9 mouse cellular contexts compared by ENCODE assay signal in genomic region chr4:110087570-110088247, GRCm38 (mm10).
DNase-seq lines count a peak whose midpoint lies in the region; ATAC-seq lines count a peak whose summit lies in the region.
"Had no signal": no experiment of that assay in that cellular context is flagged by ENCODE, and none has a peak within 500 bp of the region (broad histone marks: within the 10 kb centered on the region; RNA-seq: fewer than 3 reads in every experiment).

No protein-coding gene starts in this region.

- no peak overlapping the region for H3K4me3 ChIP-seq in midbrain, embryonic 10.5 days
- no peak overlapping the region for H3K4me3 ChIP-seq in midbrain, embryonic 16.5 days (ENCODE audit: low read depth, low read length)
- H3K4me3 ChIP-seq in limb, embryonic 12.5 days (replicated peaks), result no peak overlapping the region
- H3K4me3 ChIP-seq in neural tube, embryonic 14.5 days (ENCODE audit: low read depth, low read length), result no peak overlapping the region
- H3K4me3 ChIP-seq: embryonic facial prominence, embryonic 12.5 days had no signal

- ATAC-seq in midbrain, embryonic 16.5 days, result no peak; the same call in 1 of the 2 replicates
- ATAC-seq in limb, embryonic 12.5 days (ENCODE audit: insufficient number of reproducible peaks, insufficient read depth, low FRiP score, low TSS enrichment, low read depth), result peak; percentile 87
- peak; percentile 64; the same call in 1 of the 2 replicates for ATAC-seq in neural tube, embryonic 14.5 days (ENCODE audit: low read depth)
- no peak for ATAC-seq in frontal cortex, adult (ENCODE audit: low TSS enrichment)

- DNase-seq in midbrain, embryonic 10.5 days (ENCODE audit: low spot score), result peak; percentile 61
- DNase-seq in adrenal gland, adult 8-10 months, result peak; percentile 15
- DNase-seq in heart, postnatal 10 days, result peak; percentile 76 to 80
- DNase-seq in left cerebral cortex, postnatal 25 days (ENCODE audit: low spot score in 2 of 2), result no peak

- H3K27ac ChIP-seq in midbrain, embryonic 10.5 days (replicated peaks), result no peak overlapping the region
- no peak overlapping the region for H3K27ac ChIP-seq in midbrain, embryonic 16.5 days (ENCODE audit: low read length)
- no peak overlapping the region for H3K27ac ChIP-seq in limb, embryonic 12.5 days
- no peak overlapping the region for H3K27ac ChIP-seq in neural tube, embryonic 14.5 days (ENCODE audit: low read depth, low read length)
- H3K27ac ChIP-seq: embryonic facial prominence, embryonic 12.5 days had no signal

- H3K4me1 ChIP-seq in midbrain, embryonic 10.5 days, result 0 out of 2 replicates have a peak, but pooled peaks cover 7% of the 10 kb centered on the region
- H3K4me1 ChIP-seq in midbrain, embryonic 16.5 days (ENCODE audit: control insufficient read depth, insufficient read depth, low read length), result no peaks in the 10 kb centered on the region
- no peaks in the 10 kb centered on the region for H3K4me1 ChIP-seq in limb, embryonic 12.5 days (replicated peaks)
- no peaks in the 10 kb centered on the region for H3K4me1 ChIP-seq in neural tube, embryonic 14.5 days (ENCODE audit: control insufficient read depth, insufficient read depth, low read length)
- H3K4me1 ChIP-seq: embryonic facial prominence, embryonic 12.5 days had no signal

- H3K4me2 ChIP-seq in midbrain, embryonic 16.5 days (ENCODE audit: low read length), result no peak overlapping the region
- no peak overlapping the region for H3K4me2 ChIP-seq in limb, embryonic 12.5 days
- H3K4me2 ChIP-seq in neural tube, embryonic 14.5 days (ENCODE audit: low read depth, low read length), result no peak overlapping the region
- H3K4me2 ChIP-seq: embryonic facial prominence, embryonic 12.5 days had no signal

- H3K9me3 ChIP-seq in midbrain, embryonic 10.5 days (replicated peaks), result no peaks in the 10 kb centered on the region
- H3K9me3 ChIP-seq in midbrain, embryonic 16.5 days (replicated peaks; ENCODE audit: control insufficient read depth, low read length, poor library complexity, severe bottlenecking), result no peaks in the 10 kb centered on the region
- no peaks in the 10 kb centered on the region for H3K9me3 ChIP-seq in limb, embryonic 12.5 days
- H3K9me3 ChIP-seq in neural tube, embryonic 14.5 days (ENCODE audit: control insufficient read depth, low read length), result no peaks in the 10 kb centered on the region
- H3K9me3 ChIP-seq: embryonic facial prominence, embryonic 12.5 days had no signal

- H3K36me3 ChIP-seq in midbrain, embryonic 10.5 days, result no peaks in the 10 kb centered on the region
- H3K36me3 ChIP-seq in midbrain, embryonic 16.5 days (ENCODE audit: control insufficient read depth, insufficient read depth, low read length), result no peaks in the 10 kb centered on the region
- no peaks in the 10 kb centered on the region for H3K36me3 ChIP-seq in limb, embryonic 12.5 days
- no peaks in the 10 kb centered on the region for H3K36me3 ChIP-seq in neural tube, embryonic 14.5 days (ENCODE audit: control insufficient read depth, insufficient read depth, low read length)
- H3K36me3 ChIP-seq: embryonic facial prominence, embryonic 12.5 days had no signal

- H3K27me3 ChIP-seq in midbrain, embryonic 10.5 days (ENCODE audit: low read depth, poor library complexity, severe bottlenecking), result no peaks in the 10 kb centered on the region
- no peaks in the 10 kb centered on the region for H3K27me3 ChIP-seq in midbrain, embryonic 16.5 days (ENCODE audit: control insufficient read depth, insufficient read depth, low read depth, low read length)
- no peaks in the 10 kb centered on the region for H3K27me3 ChIP-seq in limb, embryonic 12.5 days
- no peaks in the 10 kb centered on the region for H3K27me3 ChIP-seq in neural tube, embryonic 14.5 days (ENCODE audit: control insufficient read depth, insufficient read depth, low read length)
- H3K27me3 ChIP-seq: embryonic facial prominence, embryonic 12.5 days had no signal

- no peak overlapping the region for H3K9ac ChIP-seq in midbrain, embryonic 16.5 days (ENCODE audit: low read depth, low read length)
- H3K9ac ChIP-seq in limb, embryonic 12.5 days (replicated peaks), result no peak overlapping the region
- H3K9ac ChIP-seq in neural tube, embryonic 14.5 days (replicated peaks; ENCODE audit: low read depth, low read length), result no peak overlapping the region
- H3K9ac ChIP-seq: embryonic facial prominence, embryonic 12.5 days had no signal

- WGBS in midbrain, embryonic 10.5 days, result 35% methylated on average over 9 of the region's 9 CpGs
- 32% methylated on average over 9 of the region's 9 CpGs for WGBS in midbrain, embryonic 16.5 days
- 39% methylated on average over 9 of the region's 9 CpGs for WGBS in limb, embryonic 12.5 days
- WGBS in neural tube, embryonic 14.5 days, result 28% methylated on average over 9 of the region's 9 CpGs

- intact Hi-C loops in heart, postnatal 10 days (cut with DNase I), result loop anchor here (1.0 kb wide), 1 partner anchor 32 kb away; no protein-coding TSS in a partner anchor
- intact Hi-C loops in left cerebral cortex, postnatal 25 days (cut with DNase I), result no loop called here

Comparison
In these comparisons a context has a peak if more than half of its experiments do, and no peak if none do; other contexts are left out.
1. DNase-seq: peak in midbrain, embryonic 10.5 days (single experiment), adrenal gland, adult 8-10 months (single experiment) and heart, postnatal 10 days (2 of 2); none in left cerebral cortex, postnatal 25 days (0 of 2).
2. ATAC-seq: peak in limb, embryonic 12.5 days (single experiment) and neural tube, embryonic 14.5 days (single experiment); none in midbrain, embryonic 16.5 days (single experiment) and frontal cortex, adult (single experiment).